Mouse (Mus musculus) gastrocnemius, postnatal 10 days (tissue): ENCODE data around the gene 2810408A11Rik. TPM values are rescaled to one million over a fixed set of nuclear protein-coding genes. Genes with fewer than 3 reads are reported as not detected.
"Not testable (repeated sequence)": the region's sequence is repeated elsewhere in the genome, so short reads cannot be mapped to it uniquely, and the experiment has no call there.

ENCODE experiments used
- DNase-seq: peaks from one replicate; pipeline ENCODE4 v3.0.0; 2021; ENCODE audit warnings: mixed read lengths
- total RNA-seq, 2 experiments: library from RNA; stranded (reverse); gene quantifications; 2 replicates each; pipeline ENCODE4 v1.2.3; 2021

The 2810408A11Rik gene
- total RNA-seq, 2 experiments from 2014 or later, result 1.8 to 2.4 TPM

GRCm38 (mm10) chr11:69880853-69881603 is 19.8 kb downstream of the 2810408A11Rik start, which contains the start of gene Kctd11:
Gene Kctd11, minus strand, starts transcription at chr11:69881406.
- DNase-seq, result peak; percentile 87

- DNase-seq, result peak; percentile 61
Measured at GRCm38 (mm10) chr11:69880506-69880852, 20.3 kb downstream of the 2810408A11Rik start.

- no peak for DNase-seq
Measured at GRCm38 (mm10) chr11:69879711-69880110, 21.1 kb downstream of the 2810408A11Rik start.

DNA sequence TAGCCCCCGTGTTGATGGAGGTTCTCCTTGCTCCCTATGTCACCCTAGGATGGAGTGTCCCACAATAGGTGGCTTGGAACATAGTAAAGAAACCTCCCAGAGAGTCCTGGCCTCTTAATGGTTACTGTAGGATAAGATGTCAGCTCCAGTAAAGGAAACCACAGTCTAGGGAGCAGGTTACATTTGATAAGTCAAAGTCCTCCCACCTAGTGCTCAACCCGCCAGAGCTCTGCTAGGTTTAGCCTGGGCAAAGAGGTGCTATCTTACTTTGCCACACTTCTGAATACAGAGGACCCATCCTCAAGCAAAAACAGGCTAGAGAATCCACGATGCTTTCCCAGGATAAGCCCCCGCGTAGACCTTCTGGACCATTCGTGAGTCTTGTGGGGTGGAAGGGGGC is 21.8 kb downstream of the 2810408A11Rik start:
- no peak for DNase-seq

GRCm38 (mm10) chr11:69878399-69878798 is 22.4 kb downstream of the 2810408A11Rik start:
- no peak for DNase-seq

- DNase-seq, result no peak
Measured at GRCm38 (mm10) chr11:69877878-69878277, 22.9 kb downstream of the 2810408A11Rik start, which contains the start of gene Tmem95. Gene Tmem95, minus strand, starts transcription at chr11:69878018.

DNA sequence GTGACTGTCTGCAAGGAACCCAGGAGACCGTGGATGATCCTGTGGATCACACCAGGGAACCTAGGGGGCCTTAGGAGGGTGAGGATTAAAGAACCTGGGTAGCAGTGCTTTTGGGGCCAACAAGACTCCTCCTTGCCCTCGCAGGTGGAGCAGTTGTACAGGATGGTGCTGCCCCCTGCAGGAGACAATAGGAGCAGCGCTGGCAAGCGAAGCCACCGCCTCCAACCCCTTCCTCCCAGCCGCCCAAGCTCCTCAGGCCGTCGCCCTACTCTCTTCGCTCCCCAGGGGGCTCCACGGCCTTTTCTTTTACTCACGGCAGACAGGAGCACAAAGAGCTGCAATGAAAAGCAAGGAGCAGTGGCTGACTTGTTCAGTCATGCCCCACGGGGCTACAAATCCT is 23.9 kb downstream of the 2810408A11Rik start:
- DNase-seq, result peak; percentile 88

DNA sequence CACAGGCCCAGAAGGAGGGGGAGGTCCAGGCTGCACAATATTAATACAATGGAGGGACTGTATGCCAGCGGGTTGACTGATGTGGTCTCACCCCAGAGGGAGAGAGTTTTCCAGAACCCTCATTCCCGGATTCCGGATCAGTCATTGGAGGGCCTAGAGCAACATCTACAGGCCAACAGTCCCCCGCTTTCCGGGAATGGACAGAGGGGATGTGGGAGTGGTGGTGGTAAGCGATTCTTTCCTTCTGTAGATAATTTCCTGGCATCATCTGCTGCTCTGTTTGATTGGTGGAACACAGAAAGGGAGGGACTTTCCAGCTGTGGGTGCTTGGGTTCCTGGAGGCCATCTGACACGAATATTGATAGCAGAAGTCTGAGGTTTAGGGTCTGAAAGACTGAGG is 24.6 kb downstream of the 2810408A11Rik start:
- no peak for DNase-seq

GRCm38 (mm10) chr11:69872451-69872850 is 28.3 kb downstream of the 2810408A11Rik start:
- DNase-seq, result no peak

DNA sequence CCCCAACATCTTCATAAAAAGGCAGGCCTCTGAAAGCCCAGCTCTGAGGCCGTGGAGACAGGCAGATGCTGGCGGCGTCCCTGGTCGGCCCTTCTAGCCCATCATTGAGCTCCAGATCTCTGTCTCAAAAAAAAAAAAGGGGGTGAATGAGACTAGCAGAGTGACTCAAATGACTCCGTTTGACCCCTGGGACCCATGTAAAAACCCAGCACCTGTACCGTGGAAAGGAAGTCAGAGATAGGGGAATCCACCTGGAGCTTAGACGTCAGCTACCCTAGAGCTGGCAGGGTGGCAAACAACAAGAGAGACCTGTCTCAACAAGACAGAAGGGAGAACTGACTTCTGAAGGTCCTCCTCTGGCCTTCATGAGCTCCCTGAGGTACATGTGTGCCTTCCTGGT is 29.0 kb downstream of the 2810408A11Rik start:
- no peak for DNase-seq

DNA sequence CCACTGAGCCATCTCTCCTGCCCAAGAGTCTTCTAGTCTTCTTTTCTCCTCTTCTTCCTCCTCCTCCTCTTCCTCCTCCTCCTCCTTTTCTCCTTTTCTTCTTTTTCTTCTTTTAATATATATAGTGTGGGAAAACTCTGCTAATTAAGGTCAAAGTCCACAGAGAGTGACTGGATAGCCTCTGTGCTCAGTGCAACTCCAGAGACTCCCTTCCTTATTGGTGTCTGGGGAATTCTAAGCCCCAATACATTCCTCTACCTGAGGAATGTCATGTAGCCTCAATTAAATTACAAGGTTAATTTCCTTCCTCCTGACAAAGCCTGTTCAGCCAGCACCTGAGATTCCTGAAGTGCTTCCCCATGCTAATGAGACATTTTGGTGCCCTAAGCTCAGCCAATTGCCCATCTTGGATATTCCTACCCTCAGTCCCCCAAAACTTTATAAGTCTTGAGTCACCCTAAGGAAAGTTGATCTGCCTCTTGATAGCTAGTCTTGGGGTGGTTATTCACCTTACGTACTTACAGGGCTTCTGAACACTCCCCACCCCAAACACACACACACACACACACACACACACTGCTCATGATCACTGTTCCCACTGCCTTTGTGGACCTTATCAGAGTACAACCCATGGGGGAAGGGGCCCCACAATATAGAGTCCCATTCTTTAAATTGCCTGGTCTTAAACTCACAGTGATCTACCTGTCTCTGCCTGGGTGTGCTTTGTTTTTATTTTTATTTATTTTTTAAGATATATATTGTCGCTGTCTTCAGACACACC is 30.3 kb downstream of the 2810408A11Rik start:
- no peak for DNase-seq

DNA sequence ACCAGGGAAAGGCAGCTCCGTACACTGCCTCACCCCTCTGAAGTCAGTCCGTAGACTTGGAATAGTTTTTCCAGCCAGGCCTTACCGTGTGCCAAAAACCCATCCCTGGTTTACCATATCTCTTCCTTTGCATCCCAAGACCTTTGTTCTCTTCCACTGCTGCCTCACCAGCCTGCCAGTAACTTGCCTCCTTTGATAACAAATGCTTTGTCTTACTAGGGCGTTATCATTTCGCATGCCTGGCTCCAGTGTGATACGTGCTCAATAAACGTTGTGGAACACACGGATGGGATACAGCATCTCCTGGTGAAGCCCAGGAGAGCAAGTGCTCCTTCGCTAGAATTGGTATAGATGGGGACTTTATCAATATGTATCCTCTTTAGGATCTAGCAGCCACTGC is 33.5 kb downstream of the 2810408A11Rik start:
- DNase-seq, result no peak

DNA sequence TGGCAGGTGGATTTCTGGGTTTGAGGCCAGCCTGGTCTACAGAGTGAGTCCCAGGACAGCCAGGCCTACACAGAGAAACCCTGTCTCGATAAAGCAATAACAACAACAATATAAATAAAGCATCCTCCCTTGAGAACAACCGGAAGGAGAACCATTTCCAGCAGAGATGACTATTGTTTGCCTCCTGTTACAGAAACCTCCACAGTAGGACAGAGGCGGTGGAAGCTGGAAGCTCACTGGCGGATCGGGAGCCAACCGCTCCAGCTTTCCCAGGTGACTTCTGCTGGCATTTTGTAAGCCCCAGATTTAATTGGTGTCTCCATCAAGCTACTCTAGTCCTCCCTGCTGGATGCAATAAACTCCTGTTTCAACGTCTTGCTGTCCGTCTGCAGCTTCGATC is 35.2 kb downstream of the 2810408A11Rik start:
- no peak for DNase-seq

DNA sequence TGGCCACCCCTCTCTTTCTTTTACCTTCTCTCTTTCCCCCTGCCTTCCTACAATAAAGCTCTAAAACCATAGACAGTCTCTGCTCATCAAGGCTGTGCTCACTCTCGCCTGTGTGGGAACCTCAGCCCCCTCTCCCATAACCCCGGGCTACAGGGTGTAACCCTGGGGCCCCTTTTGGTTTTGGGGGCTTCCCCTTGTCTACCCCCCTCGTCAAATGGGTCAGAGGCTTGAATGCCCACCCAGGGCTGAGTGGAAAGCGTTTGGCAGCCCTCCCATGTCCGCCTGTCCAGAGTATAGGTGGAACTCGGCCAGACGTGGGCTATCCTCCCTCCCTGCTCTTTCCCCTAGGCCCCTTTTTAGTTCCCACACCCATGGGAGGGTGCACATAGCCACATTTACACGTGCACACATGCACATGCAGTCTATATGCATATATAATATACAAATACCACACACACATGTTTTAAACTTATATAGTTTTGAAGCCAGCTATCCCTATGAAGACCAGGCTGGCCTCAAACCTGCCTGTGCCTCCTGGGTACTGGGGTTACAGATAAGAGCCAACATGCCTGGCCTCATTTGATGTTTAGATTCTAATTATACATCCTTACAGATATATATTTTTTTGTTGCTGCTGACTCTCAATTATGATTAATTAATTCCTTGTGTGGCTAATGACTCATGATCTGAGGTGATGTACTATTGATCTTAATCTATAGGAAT is 36.5 kb downstream of the 2810408A11Rik start:
- no peak for DNase-seq

GRCm38 (mm10) chr11:69863729-69864128 is 37.1 kb downstream of the 2810408A11Rik start:
- not testable (repeated sequence) for DNase-seq

GRCm38 (mm10) chr11:69858113-69858998 is 42.4 kb downstream of the 2810408A11Rik start, which contains the start of gene Tnk1:
Gene Tnk1, minus strand, starts transcription at chr11:69858730.
- DNase-seq, result no peak

- peak; percentile 47 for DNase-seq
Measured at GRCm38 (mm10) chr11:69855347-69855746, 45.4 kb downstream of the 2810408A11Rik start.

DNA sequence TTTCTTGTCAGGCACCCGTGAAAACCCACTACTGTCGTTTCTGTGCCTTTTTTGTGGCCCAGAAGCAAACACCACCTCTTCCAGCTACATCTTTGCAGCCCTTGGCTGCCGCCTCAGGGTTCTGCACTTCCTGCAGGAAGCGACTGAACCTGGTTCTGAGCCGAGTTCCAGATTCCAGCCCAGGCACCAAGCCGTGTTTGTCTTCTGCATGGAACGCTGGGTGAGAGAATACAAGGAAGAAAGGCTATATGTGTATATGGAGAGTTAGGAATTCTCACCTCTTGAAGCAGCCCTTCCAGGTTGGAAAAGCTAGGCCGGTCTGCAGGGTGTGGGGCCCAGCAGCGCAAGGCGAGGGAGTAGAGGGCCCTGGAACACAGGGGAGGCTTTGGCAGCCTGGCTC is 46.1 kb downstream of the 2810408A11Rik start:
- DNase-seq, result no peak

DNA sequence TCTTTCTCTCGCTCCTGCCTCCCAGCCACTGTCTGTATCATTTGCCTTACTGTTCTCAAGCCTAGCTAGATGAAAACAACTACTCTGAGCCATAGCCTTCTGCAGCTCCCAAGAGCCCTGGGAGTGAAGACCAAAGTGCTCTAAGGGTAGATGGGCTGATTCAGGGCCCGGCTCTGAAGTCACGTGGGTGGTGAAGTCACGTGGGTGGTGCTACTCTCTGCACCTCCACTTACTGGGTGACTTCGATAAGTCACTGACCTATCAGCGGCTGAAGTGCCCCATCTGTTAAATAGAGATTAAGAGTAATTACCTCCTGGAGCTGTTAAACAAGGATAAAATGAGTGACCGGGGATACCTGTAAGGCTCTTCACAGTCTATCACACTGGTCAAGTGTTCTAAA is 46.8 kb downstream of the 2810408A11Rik start:
- no peak for DNase-seq

DNA sequence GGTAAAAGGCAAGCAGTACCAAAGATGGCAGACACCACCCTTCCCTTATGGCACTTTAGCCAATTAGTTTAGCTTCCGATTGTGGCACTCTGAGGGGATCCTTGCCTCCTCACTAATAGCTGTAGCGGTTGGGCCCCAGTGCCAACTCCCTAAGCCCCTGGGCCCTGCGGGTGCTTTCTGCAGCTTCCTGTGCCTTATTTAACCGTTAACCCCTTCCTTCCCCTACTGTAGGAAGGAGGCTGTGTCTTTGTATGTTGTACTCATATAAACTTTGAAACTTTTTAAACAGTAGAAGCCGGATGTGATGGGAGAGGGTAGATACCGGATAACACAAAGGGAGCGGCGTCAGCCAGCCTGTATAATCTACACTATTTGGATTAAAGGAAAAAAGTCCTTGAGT is 50.0 kb downstream of the 2810408A11Rik start:
- no peak for DNase-seq

GRCm38 (mm10) chr11:69849884-69850283 is 50.9 kb downstream of the 2810408A11Rik start:
- DNase-seq, result no peak

DNA sequence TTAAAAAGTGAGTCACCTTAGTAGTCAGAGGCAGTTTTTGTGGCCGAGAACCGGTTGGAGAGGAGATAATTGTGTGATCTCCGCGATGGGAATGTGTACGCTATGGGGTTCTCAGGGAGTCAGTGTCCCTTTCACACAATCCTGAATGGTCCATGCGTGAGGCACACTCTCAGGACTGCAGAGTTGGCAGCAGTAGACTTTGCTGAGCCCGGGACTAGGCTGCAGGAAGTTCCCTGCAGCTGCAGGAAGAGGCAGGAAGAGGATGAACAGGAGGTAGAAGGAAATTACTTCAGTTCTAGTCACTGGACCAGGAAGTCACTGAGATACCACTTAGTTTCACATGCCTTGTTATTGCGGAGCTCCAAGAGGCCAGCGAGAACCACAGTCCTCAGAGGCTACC is 51.7 kb downstream of the 2810408A11Rik start:
- no peak for DNase-seq
